Mouse (Mus musculus) thymus, postnatal 4 days (tissue): Measurements from ENCODE around the gene Ms4a6c.
"Not testable (repeated sequence)": the region's sequence is repeated elsewhere in the genome, so short reads cannot be mapped to it uniquely, and the experiment has no call there.

Experiments used
- DNase-seq: peaks from one replicate; pipeline ENCODE4 v3.0.0; 2021

Ms4a6c gene

GRCm38 (mm10) chr19:11469215-11469614, at the start of gene Ms4a6c:
Gene Ms4a6c (plus strand): TSS chr19:11469366.
- DNase-seq, result not testable (repeated sequence)

- not testable (repeated sequence) for DNase-seq
Measured at GRCm38 (mm10) chr19:11431209-11431608, 38.0 kb upstream of the Ms4a6c start.

- DNase-seq, result no peak
Measured at GRCm38 (mm10) chr19:11435058-11435834, 33.9 kb upstream of the Ms4a6c start.

- no peak for DNase-seq
Measured at GRCm38 (mm10) chr19:11443338-11443737, 25.8 kb upstream of the Ms4a6c start, which contains the start of gene Ms4a4b. Gene Ms4a4b (plus strand): TSS chr19:11443553.

GRCm38 (mm10) chr19:11443964-11444363, 25.2 kb upstream of the Ms4a6c start:
- DNase-seq, result no peak

GRCm38 (mm10) chr19:11447238-11447637, 21.9 kb upstream of the Ms4a6c start:
- DNase-seq, result no peak

- not testable (repeated sequence) for DNase-seq
Measured at GRCm38 (mm10) chr19:11459041-11459440, 10.1 kb upstream of the Ms4a6c start.

- DNase-seq, result not testable (repeated sequence)
Measured at GRCm38 (mm10) chr19:11464795-11465194, 4.4 kb upstream of the Ms4a6c start.

GRCm38 (mm10) chr19:11466471-11466870, 2.7 kb upstream of the Ms4a6c start:
- no peak for DNase-seq

- DNase-seq, result not testable (repeated sequence)
Measured at GRCm38 (mm10) chr19:11468361-11468760, 805 bp upstream of the Ms4a6c start.

- DNase-seq, result no peak
Measured at GRCm38 (mm10) chr19:11479714-11480113, 10.5 kb downstream of the Ms4a6c start.

- DNase-seq, result no peak
Measured at GRCm38 (mm10) chr19:11482684-11483083, 13.5 kb downstream of the Ms4a6c start.

- DNase-seq, result no peak
Measured at GRCm38 (mm10) chr19:11483941-11484340, 14.8 kb downstream of the Ms4a6c start.

- DNase-seq, result no peak
Measured at GRCm38 (mm10) chr19:11484388-11484787, 15.2 kb downstream of the Ms4a6c start.

GRCm38 (mm10) chr19:11485266-11485665, 16.1 kb downstream of the Ms4a6c start:
- no peak for DNase-seq

- no peak for DNase-seq
Measured at GRCm38 (mm10) chr19:11485746-11486145, 16.6 kb downstream of the Ms4a6c start, which contains the start of gene Gm8369. Gene Gm8369 (plus strand): TSS chr19:11485938.

- no peak for DNase-seq
Measured at GRCm38 (mm10) chr19:11486599-11486998, 17.4 kb downstream of the Ms4a6c start.

- no peak for DNase-seq
Measured at GRCm38 (mm10) chr19:11491406-11492189, 22.4 kb downstream of the Ms4a6c start.

GRCm38 (mm10) chr19:11492671-11493070, 23.5 kb downstream of the Ms4a6c start:
- DNase-seq, result no peak

GRCm38 (mm10) chr19:11494519-11494918, 25.4 kb downstream of the Ms4a6c start:
- no peak for DNase-seq

GRCm38 (mm10) chr19:11496361-11496760, 27.2 kb downstream of the Ms4a6c start:
- DNase-seq, result no peak

- not testable (repeated sequence) for DNase-seq
Measured at GRCm38 (mm10) chr19:11497300-11497699, 28.1 kb downstream of the Ms4a6c start.

- no peak for DNase-seq
Measured at GRCm38 (mm10) chr19:11500796-11501195, 31.6 kb downstream of the Ms4a6c start.

- DNase-seq, result no peak
Measured at GRCm38 (mm10) chr19:11501326-11501725, 32.2 kb downstream of the Ms4a6c start.
